Mouse (Mus musculus) forebrain, embryonic 11.5 days (tissue): Measurements from ENCODE around the gene Abhd6. TPM values are rescaled to one million over a fixed set of nuclear protein-coding genes. Genes with fewer than 3 reads are reported as not detected.

Experiments
- ATAC-seq: fragments of 200-750 bp; cut with Nextera tagmentation; replicated peaks from 2 replicates; pipeline ENCODE4 v1.8.0; 2017; ENCODE audit warnings: moderate TSS enrichment; ENCODE audit not compliant: low FRiP score
- DNase-seq: peaks from one replicate; pipeline ENCODE4 v3.0.0-alpha.2; 2017; ENCODE audit warnings: low spot score
- H3K27ac ChIP-seq: fragments of 300-500 bp; sonication (generic); 2 replicates; pipeline ENCODE4 v1.5.1; 2014; ENCODE audit warnings: low read depth, low read length
- H3K27me3 ChIP-seq: fragments of 300-500 bp; sonication (generic); 2 replicates; pipeline ENCODE4 v1.6.1; 2014; ENCODE audit warnings: mild to moderate bottlenecking, low read length, mixed read lengths; ENCODE audit not compliant: control insufficient read depth, insufficient read depth
- H3K36me3 ChIP-seq: fragments of 300-500 bp; sonication (generic); 2 replicates; pipeline ENCODE4 v1.6.1; 2014; ENCODE audit warnings: mild to moderate bottlenecking, low read length, moderate library complexity, mixed read lengths; ENCODE audit not compliant: control insufficient read depth, insufficient read depth
- H3K4me1 ChIP-seq: fragments of 300-500 bp; sonication (generic); replicated peaks from 2 replicates; pipeline ENCODE4 v1.6.1; 2014; ENCODE audit warnings: low read length, mixed read lengths; ENCODE audit not compliant: control insufficient read depth, insufficient read depth
- H3K4me2 ChIP-seq: fragments of 300-500 bp; sonication (generic); 2 replicates; pipeline ENCODE4 v1.6.1; 2014; ENCODE audit warnings: low read depth, mild to moderate bottlenecking, low read length, moderate library complexity, mixed read lengths; ENCODE audit not compliant: severe bottlenecking
- H3K4me3 ChIP-seq: fragments of 300-500 bp; sonication (generic); 2 replicates; pipeline ENCODE4 v1.5.1; 2014; ENCODE audit warnings: low read depth, low read length
- H3K9ac ChIP-seq: fragments of 300-500 bp; sonication (generic); 2 replicates; pipeline ENCODE4 v1.6.1; 2014; ENCODE audit warnings: low read length
- H3K9me3 ChIP-seq: fragments of 300-500 bp; sonication (generic); 2 replicates; pipeline ENCODE4 v1.6.1; 2016; ENCODE audit warnings: low read length, mixed read lengths; ENCODE audit not compliant: control insufficient read depth
- WGBS: fragments of 180-500 bp; shearing (Covaris S2); extraction: QIAGEN DNeasy Blood & Tissue Kit; methylation state at CpG from one replicate; pipeline ENCODE4 v1.1.7; 2014; 5-methylcytosine and 5-hydroxymethylcytosine counted together
- polyA plus RNA-seq: library from polyadenylated mRNA; unstranded; fragments of >200 nt; fragmentation: Nextera tagmentation; extraction: Ambion mirVana; gene quantifications from 2 replicates; pipeline ENCODE4 v1.2.1, GENCODE M21; 2014

Gene Abhd6
- polyA plus RNA-seq, 1 experiment from 2014 or later: 19.2 TPM

DNA sequence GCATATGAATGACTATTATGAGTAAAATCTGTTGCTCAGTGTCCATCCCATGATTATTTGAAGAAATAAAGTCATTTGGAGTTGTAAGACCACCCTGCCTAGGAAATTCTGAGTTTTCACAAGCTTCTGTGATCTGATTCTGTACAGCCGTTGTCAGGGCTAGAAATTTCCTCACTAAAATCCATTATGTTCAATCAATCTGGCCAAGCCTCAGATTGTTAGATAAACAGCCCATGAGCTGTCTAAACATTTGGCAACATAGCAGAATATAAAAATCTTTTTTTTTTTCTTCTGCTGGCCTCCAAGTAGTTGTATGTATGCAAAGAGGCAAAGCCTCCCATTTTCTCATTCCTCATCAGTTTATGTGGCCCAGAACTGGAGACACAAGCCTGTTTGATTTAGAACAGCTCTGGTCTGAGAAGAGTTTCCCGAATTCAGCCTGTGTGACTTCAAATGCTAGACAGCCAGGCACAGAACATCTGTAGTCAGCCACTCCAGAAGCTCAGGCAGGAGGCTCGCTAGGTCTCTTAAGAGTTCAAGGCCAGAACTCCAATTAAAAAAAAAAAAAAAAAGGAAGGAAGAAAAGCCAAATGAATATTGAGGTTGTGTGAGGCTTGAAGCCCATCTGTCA, 92.3 kb downstream of the Abhd6 start:
- DNase-seq (no peak), ATAC-seq (no peak)
- Histone ChIP-seq H3K4me2 (no peak overlapping the region), H3K9ac (no peak overlapping the region), H3K27ac (no peak overlapping the region), H3K27me3 (no peaks in the 10 kb centered on the region), H3K9me3 (no peaks in the 10 kb centered on the region), H3K36me3 (no peaks in the 10 kb centered on the region), H3K4me3 (no peak overlapping the region), H3K4me1 (no peaks in the 10 kb centered on the region)
- WGBS: 76% methylated on average over 3 of the region's 3 CpGs

DNA sequence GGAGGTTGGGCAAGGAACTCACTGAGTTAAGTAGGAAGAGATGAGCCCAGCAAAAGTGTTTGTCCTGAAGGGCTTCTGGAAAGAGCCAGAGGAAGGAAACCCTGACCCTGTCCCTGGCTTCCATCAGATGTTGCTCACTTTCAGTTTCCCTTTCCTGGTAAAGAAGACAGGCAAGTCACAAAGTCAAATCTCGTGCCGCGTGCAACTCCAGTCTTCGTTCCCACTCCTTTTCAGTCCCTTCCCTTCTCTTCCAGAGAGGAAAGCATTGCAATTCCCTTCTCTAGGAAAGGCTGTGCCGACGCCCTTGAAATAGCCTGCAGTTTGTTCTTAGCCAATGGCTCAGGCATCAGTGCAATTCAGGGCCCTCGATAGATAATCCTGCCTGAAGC, 92.9 kb downstream of the Abhd6 start:
- DNase-seq: no peak
- H3K4me2 ChIP-seq: no peak overlapping the region
- no peaks in the 10 kb centered on the region for H3K9me3 ChIP-seq
- H3K27ac ChIP-seq: no peak overlapping the region
- H3K4me3 ChIP-seq: no peak overlapping the region
- no peak overlapping the region for H3K9ac ChIP-seq
- no peaks in the 10 kb centered on the region for H3K4me1 ChIP-seq
- H3K27me3 ChIP-seq: no peaks in the 10 kb centered on the region
- ATAC-seq: no peak
- WGBS: 80% methylated on average over 7 of the region's 7 CpGs
- no peaks in the 10 kb centered on the region for H3K36me3 ChIP-seq

DNA sequence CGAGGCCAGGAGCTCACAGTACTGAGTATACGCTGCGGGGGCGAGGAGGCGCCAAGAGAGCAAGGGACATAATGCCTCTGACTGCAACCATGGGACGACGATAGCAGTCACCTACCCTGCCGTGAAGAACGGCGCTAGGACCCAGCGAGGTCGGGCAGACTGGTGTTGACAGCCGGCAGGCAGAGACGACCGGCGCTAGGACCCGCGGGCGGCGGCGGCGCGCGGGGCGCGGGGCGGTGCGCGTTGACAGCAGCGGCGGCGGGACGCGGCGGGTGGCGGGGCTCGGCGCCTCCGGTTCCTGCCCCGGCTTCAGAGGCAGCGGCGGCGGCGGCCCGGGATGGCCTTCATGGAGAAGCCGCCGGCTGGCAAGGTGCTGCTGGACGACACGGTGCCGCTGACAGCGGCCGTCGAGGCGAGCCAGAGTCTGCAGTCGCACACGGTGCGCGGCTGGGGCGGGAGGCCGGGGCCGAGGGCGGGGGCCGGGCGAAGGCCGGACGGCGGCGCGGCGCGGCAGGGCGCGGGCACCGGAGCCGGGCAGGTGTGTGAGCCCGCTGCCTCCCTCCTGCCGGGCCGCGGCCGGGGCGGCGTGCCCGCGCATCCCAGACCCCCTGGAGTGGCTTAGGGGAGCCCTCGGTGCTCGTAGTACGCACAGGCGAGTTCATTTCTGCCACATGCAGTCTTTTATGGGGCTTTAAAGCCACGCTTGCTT, 95.4 kb downstream of the Abhd6 start, which contains the start of gene Pxk:
TSS of gene Pxk (plus strand) at position 234 of the 709 bp plus-strand sequence.
- Histone ChIP-seq H3K4me3 (peak within 1 kb of the TSS; percentile 83), H3K9me3 (no peaks in the 10 kb centered on the region), H3K9ac (peak within 1 kb of the TSS; percentile 73), H3K4me1 (no peaks in the 10 kb centered on the region), H3K27me3 (no peaks in the 10 kb centered on the region), H3K36me3 (no peaks in the 10 kb centered on the region), H3K27ac (no peak within 1 kb of the TSS), H3K4me2 (peak within 1 kb of the TSS; percentile 54)
- peak; percentile 96 for DNase-seq
- ATAC-seq: peak; percentile 94
- WGBS: under 1% methylated on average over 57 of the region's 89 CpGs

DNA sequence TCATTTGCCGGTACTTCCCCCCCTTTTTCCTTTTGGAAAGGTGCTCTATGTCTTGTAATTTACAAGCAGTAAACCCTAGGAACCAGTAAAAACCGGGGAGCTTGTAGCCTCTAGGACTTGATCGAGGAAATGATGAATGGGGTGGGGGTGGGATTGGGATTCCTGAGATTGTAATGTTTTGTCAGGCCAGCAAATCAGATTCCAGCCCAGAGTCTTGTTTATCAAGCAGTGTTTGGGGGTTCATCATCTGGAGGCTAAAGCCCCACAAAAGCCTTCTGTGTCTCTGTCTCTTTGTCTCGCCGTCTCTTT, 95.9 kb downstream of the Abhd6 start:
- H3K27ac ChIP-seq: no peak overlapping the region
- no peak for DNase-seq

DNA sequence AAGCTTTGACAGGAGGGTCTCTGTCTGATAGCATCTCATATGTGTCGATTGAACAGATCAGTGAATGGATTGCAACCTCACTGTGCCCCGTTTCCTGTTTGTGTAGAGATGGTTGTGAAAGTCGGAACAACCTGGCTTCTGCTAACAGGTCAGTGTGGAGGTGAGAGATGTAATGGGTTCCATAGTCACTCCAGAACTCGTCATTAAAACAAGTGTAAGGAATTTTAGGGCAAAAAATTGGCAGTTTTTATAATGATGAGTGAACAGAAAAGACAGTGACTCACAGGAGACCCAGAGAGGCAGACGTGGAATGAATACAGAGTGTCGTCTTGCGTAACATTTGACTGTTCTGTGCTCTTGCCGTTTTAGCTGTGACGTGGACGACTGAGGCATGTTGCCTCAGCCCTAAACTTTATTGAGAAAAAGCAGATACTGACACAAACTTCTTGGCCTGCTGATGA, 96.9 kb downstream of the Abhd6 start:
- 0 out of 2 replicates have a peak overlapping the region, but pooled peaks have one; percentile 2 for H3K4me2 ChIP-seq
- H3K9me3 ChIP-seq: no peaks in the 10 kb centered on the region

More for the DNA sequence above, 95.9 kb downstream of the Abhd6 start:
- WGBS: 3% methylated on average over 5 of the region's 5 CpGs
- Histone ChIP-seq H3K27me3 (no peaks in the 10 kb centered on the region), H3K4me2 (peak overlapping the region; percentile 54), H3K4me1 (no peaks in the 10 kb centered on the region), H3K4me3 (peak overlapping the region; percentile 83), H3K9me3 (no peaks in the 10 kb centered on the region), H3K9ac (peak overlapping the region; percentile 73), H3K36me3 (no peaks in the 10 kb centered on the region)
- ATAC-seq: peak; percentile 1; the same call in 1 of the 2 replicates

DNA sequence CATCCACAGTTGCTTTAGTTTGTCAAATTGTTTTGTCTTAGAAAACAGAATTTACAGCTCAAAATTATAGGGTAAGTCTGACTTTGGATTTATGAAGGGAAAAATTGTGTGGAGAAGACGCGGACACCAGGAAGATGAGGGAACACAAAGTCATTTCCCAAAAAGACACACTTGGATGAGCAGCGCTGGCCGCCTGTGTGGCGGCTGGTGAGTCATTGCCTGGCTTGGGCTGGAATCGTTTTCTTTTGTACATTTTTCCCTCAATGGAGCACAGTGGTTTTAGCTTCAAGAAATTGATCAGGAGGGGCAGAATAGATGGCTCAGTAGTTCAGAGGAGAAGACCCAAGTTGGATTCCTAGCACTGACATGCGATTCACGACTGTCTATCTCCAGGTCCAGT, 99.2 kb downstream of the Abhd6 start:
- DNase-seq (no peak), ATAC-seq (no peak)
- H3K9ac ChIP-seq: no peak overlapping the region
- no peak overlapping the region for H3K4me2 ChIP-seq
- H3K9me3 ChIP-seq: no peaks in the 10 kb centered on the region
- H3K27me3 ChIP-seq: no peaks in the 10 kb centered on the region
- H3K27ac ChIP-seq: no peak overlapping the region
- H3K4me3 ChIP-seq: no peak overlapping the region
- no peaks in the 10 kb centered on the region for H3K4me1 ChIP-seq
- 90% methylated on average over 8 of the region's 8 CpGs for WGBS
- no peaks in the 10 kb centered on the region for H3K36me3 ChIP-seq

More for the DNA sequence above, 96.9 kb downstream of the Abhd6 start:
- no peak overlapping the region for H3K27ac ChIP-seq
- no peaks in the 10 kb centered on the region for H3K27me3 ChIP-seq
- WGBS: 77% methylated on average over 10 of the region's 10 CpGs
- no peak for DNase-seq
- no peaks in the 10 kb centered on the region for H3K36me3 ChIP-seq
- H3K9ac ChIP-seq: no peak overlapping the region
- H3K4me3 ChIP-seq: no peak overlapping the region
- H3K4me1 ChIP-seq: no peaks in the 10 kb centered on the region
- no peak for ATAC-seq

DNA sequence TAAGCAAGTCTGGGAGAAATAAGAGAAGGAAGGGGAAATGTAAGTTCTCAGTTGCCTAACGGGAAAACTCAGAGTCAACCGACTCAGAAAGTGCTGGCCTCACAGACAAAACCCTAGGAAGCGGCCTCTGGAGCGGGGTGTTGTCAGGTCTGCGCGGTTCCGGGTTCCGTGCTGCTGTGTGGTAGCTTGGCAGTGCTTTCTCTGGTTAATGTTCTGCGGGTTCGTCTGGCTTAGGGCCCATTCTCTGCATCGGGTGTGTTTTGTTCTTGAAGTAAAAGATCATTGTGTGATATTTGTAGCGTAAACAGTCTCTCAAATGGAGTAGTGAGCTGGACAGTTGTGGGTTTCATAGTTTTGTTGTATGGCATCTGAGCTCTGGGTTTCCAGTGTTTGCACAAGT, 100.0 kb downstream of the Abhd6 start:
- DNase-seq (no peak), ATAC-seq (no peak)
- WGBS: 84% methylated on average over 12 of the region's 12 CpGs
- H3K4me3 ChIP-seq: no peak overlapping the region
- H3K27ac ChIP-seq: no peak overlapping the region
- no peaks in the 10 kb centered on the region for H3K9me3 ChIP-seq
- no peaks in the 10 kb centered on the region for H3K36me3 ChIP-seq
- H3K27me3 ChIP-seq: no peaks in the 10 kb centered on the region
- H3K4me2 ChIP-seq: no peak overlapping the region
- H3K4me1 ChIP-seq: no peaks in the 10 kb centered on the region
- no peak overlapping the region for H3K9ac ChIP-seq
